Mouse (Mus musculus): Measurements from ENCODE around the gene Ddx19b. TPM values are rescaled to one million over a fixed set of nuclear protein-coding genes. Genes with fewer than 3 reads are reported as not detected.
"Not testable (repeated sequence)": the region's sequence is repeated elsewhere in the genome, so short reads cannot be mapped to it uniquely, and the experiment has no call there.

Gene Ddx19b
- total RNA-seq (2021) = 10 to 100 TPM; 11.8 to 12.5 TPM
- long read RNA-seq, experiment 1, full-length matches to known transcripts = 4 of 5 reads
- long read RNA-seq, experiment 1, partial matches to known transcripts = 0 of 5 reads
- long read RNA-seq, experiment 1, other reads (novel, unspliced or antisense) = 1 of 5 reads
- long read RNA-seq, experiment 2, full-length matches to known transcripts = 1 of 1 reads
- long read RNA-seq, experiment 2, partial matches to known transcripts = 0 of 1 reads
- long read RNA-seq, experiment 2, other reads (novel, unspliced or antisense) = 0 of 1 reads

- DNase-seq = no peak
These were observed at the start of gene Ddx19b for GRCm38 (mm10) chr8:111031572-111031971. Gene Ddx19b, minus strand, starts transcription at chr8:111031751.

GRCm38 (mm10) chr8:111079861-111080271 lies 48.3 kb upstream of the Ddx19b start:
- peak; percentile 55 to 64 for DNase-seq

- DNase-seq = no peak
These were observed 47.9 kb upstream of the Ddx19b start for GRCm38 (mm10) chr8:111079461-111079860.

GRCm38 (mm10) chr8:111075926-111076325 lies 44.4 kb upstream of the Ddx19b start:
- DNase-seq = no peak

GRCm38 (mm10) chr8:111068660-111069059 lies 37.1 kb upstream of the Ddx19b start:
- not testable (repeated sequence) for DNase-seq

- no peak for DNase-seq
These were observed 35.9 kb upstream of the Ddx19b start for GRCm38 (mm10) chr8:111067439-111067838.

GRCm38 (mm10) chr8:111066308-111066707 lies 34.8 kb upstream of the Ddx19b start:
- no peak for DNase-seq

GRCm38 (mm10) chr8:111062893-111063292 lies 31.3 kb upstream of the Ddx19b start:
- no peak for DNase-seq

- peak; percentile 84 to 87 for DNase-seq
These were observed 30.7 kb upstream of the Ddx19b start for GRCm38 (mm10) chr8:111062072-111062757.

- no peak for DNase-seq
These were observed 30.1 kb upstream of the Ddx19b start for GRCm38 (mm10) chr8:111061688-111062071.

- no peak for DNase-seq
These were observed 27.5 kb upstream of the Ddx19b start for GRCm38 (mm10) chr8:111058946-111059572.

- DNase-seq = peak; percentile 68 to 75
These were observed 25.2 kb upstream of the Ddx19b start for GRCm38 (mm10) chr8:111056691-111057293.

GRCm38 (mm10) chr8:111056158-111056663 lies 24.7 kb upstream of the Ddx19b start, which contains the start of gene Exosc6:
Gene Exosc6, plus strand, starts transcription at chr8:111056339.
- peak; percentile 93 for DNase-seq

- no peak for DNase-seq
These were observed 24.1 kb upstream of the Ddx19b start for GRCm38 (mm10) chr8:111055661-111056060.

- DNase-seq = no peak
These were observed 23.6 kb upstream of the Ddx19b start for GRCm38 (mm10) chr8:111055031-111055634.

- DNase-seq = peak; percentile 49 to 55
These were observed 22.4 kb upstream of the Ddx19b start for GRCm38 (mm10) chr8:111053827-111054518.

GRCm38 (mm10) chr8:111049106-111049505 lies 17.6 kb upstream of the Ddx19b start:
- DNase-seq = no peak

- no peak for DNase-seq
These were observed 17.1 kb upstream of the Ddx19b start for GRCm38 (mm10) chr8:111048694-111049093.

- peak; percentile 58 to 59 for DNase-seq
These were observed 12.6 kb upstream of the Ddx19b start for GRCm38 (mm10) chr8:111044003-111044734.

- DNase-seq = no peak
These were observed 11.0 kb upstream of the Ddx19b start for GRCm38 (mm10) chr8:111042546-111042945.

GRCm38 (mm10) chr8:111036591-111036990 lies 5.0 kb upstream of the Ddx19b start:
- DNase-seq = no peak

All from adrenal gland, postnatal 36 days (tissue).